Comparison of ENCODE assay signal across 13 mouse cellular contexts in the genomic region with DNA sequence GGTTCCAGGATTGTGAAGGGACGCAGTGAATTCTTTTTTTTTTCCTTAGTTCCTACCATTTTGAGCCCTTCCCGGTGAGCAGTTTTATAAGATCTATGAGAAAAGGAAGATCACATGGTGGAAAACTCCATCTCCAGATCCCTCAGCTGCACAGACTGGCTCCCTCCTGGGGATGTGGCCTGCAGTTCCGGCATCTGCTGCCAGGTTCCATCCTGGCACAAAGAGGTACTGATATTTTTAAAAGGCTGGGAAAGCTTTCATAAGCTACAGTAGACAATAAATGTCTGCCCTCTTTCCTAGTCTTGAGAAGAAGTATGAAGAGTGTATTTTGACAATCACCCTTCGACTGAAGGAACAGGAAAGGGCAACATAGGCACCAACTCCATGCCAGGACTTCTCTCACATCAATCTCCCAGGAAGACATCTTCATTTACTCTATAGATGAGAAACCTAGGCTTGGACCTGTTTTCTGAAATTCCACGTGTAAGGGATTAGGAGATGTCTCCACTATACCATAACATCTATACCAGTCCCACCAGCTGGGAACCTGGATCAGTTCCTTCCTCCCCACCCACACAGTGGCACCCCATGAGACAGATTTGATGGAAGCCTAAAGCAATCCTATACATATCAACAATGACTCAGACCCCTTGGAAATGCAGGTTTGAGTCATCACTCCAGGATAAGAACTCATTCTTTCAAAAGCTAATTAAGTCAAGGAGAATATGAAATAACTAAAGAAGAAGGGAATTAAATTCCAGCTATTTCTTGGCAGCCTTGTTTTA. TPM values are rescaled to one million over a fixed set of nuclear protein-coding genes. Genes with fewer than 3 reads are reported as not detected.
A peak's percentile ranks its signal among the peaks of the same experiment; 100 is the strongest.
DNase-seq lines count a peak whose midpoint lies in the region; ATAC-seq and TF ChIP-seq lines count a peak whose summit lies in the region.
"Had no signal": no experiment of that assay in that cellular context is flagged by ENCODE, and none has a peak within 500 bp of the region (broad histone marks: within the 10 kb centered on the region; RNA-seq: fewer than 3 reads in every experiment).

No protein-coding gene starts in this region.

- H3K4me3 ChIP-seq in cortical plate, adult 2 months (ENCODE audit: insufficient read depth, low read length) = no peak overlapping the region
- no peak overlapping the region for H3K4me3 ChIP-seq in liver, postnatal 0 days (ENCODE audit: low read depth, low read length)
- H3K4me3 ChIP-seq: midbrain, embryonic 10.5 days; stomach, embryonic 15.5 days had no signal

- H3K27me3 ChIP-seq in liver, postnatal 0 days (ENCODE audit: insufficient read depth, low read length) = no peaks in the 10 kb centered on the region
- H3K27me3 ChIP-seq: stomach, embryonic 15.5 days had no signal

- TF ChIP-seq EP300 in liver, postnatal 0 days (IDR thresholded peaks at IDR 0.05; ENCODE audit: low read depth) = no peak

- no peak for ATAC-seq in liver, postnatal 0 days
- ATAC-seq in megakaryocyte, adult 5-6 weeks (ENCODE audit: poor library complexity, severe bottlenecking) = no peak
- ATAC-seq: intestine, postnatal 0 days had no signal

- intact Hi-C loops in left cerebral cortex, postnatal 36 days (cut with DNase I) = loop anchor here (5.0 kb wide), 1 partner anchor 36 kb away; no protein-coding TSS in a partner anchor

- no peak for TF ChIP-seq POLR2A in cortical plate, adult 2 months (IDR thresholded peaks at IDR 0.05; ENCODE audit: extremely low read depth, insufficient read depth, low read length)

- peak overlapping the region; percentile 68 for H3K27ac ChIP-seq in cortical plate, adult 2 months (ENCODE audit: insufficient read depth, low read length)
- no peak overlapping the region for H3K27ac ChIP-seq in liver, postnatal 0 days (ENCODE audit: low read depth)
- H3K27ac ChIP-seq: midbrain, embryonic 10.5 days; stomach, embryonic 15.5 days had no signal

- DNase-seq in gastrocnemius, postnatal 10 days = peak; percentile 16
- no peak for DNase-seq in gastrocnemius, adult 8-10 months (ENCODE audit: low spot score in 2 of 2)
- DNase-seq in brain, adult 2 months (ENCODE audit: low read depth, low spot score) = peak; percentile 95
- DNase-seq in left cerebral cortex, postnatal 36 days (ENCODE audit: low spot score in 2 of 2) = peak; percentile 73 to 75
- DNase-seq in liver, postnatal 0 days = no peak
- DNase-seq in thymus, postnatal 0 days (ENCODE audit: low spot score) = no peak
- DNase-seq: layer of hippocampus, postnatal 36 days; lung, adult 2 months had no signal

- TF ChIP-seq CTCF in cortical plate, adult 2 months (IDR thresholded peaks at IDR 0.05; ENCODE audit: extremely low read depth, insufficient read depth, low read length) = no peak
- no peak for TF ChIP-seq CTCF in liver, postnatal 0 days (IDR thresholded peaks at IDR 0.05; ENCODE audit: low read depth)

- H3K9me3 ChIP-seq in liver, postnatal 0 days (ENCODE audit: low read length) = no peaks in the 10 kb centered on the region
- H3K9me3 ChIP-seq: midbrain, embryonic 10.5 days; stomach, embryonic 15.5 days had no signal

- WGBS in liver, postnatal 0 days (ENCODE audit: insufficient replicate concordance) = 87% methylated on average over 5 of the region's 5 CpGs

- no peak overlapping the region for H3K4me2 ChIP-seq in liver, postnatal 0 days (ENCODE audit: low read depth, low read length)
- H3K4me2 ChIP-seq: stomach, embryonic 15.5 days had no signal

- no peaks in the 10 kb centered on the region for H3K36me3 ChIP-seq in liver, postnatal 0 days (replicated peaks; ENCODE audit: insufficient read depth, low read length)
- H3K36me3 ChIP-seq: midbrain, embryonic 10.5 days; stomach, embryonic 15.5 days had no signal

- peaks cover 20% of the 10 kb centered on the region for H3K4me1 ChIP-seq in cortical plate, adult 2 months (ENCODE audit: control insufficient read depth, insufficient read depth, low read length)
- H3K4me1 ChIP-seq in liver, postnatal 0 days (ENCODE audit: insufficient read depth) = no peaks in the 10 kb centered on the region
- H3K4me1 ChIP-seq: stomach, embryonic 15.5 days had no signal

- no peak overlapping the region for H3K9ac ChIP-seq in liver, postnatal 0 days (replicated peaks)
- H3K9ac ChIP-seq: stomach, embryonic 15.5 days had no signal

RNA-seq across cellular contexts. Expression of gene Ndrg3, which starts 18.3 kb away (rescaled TPM):
- total RNA-seq in gastrocnemius, postnatal 10 days (2021) = 10 to 100 TPM; 22.5 to 26.1 TPM
- total RNA-seq in gastrocnemius, adult 8-10 months (2022) = 10 to 100 TPM; 29.0 to 35.6 (median 31.3) TPM
- polyA plus RNA-seq in cortical plate, adult 2 months (2012; rRNA removed) = 585 and 611 TPM in 2 replicates
- total RNA-seq in left cerebral cortex, postnatal 36 days (2021) = 100 to 1,000 TPM; 495 to 546 TPM
- 10.0 and 11.3 TPM in 2 replicates for polyA plus RNA-seq in liver, postnatal 0 days (2015; fragmentation: Nextera tagmentation; extraction: Ambion mirVana)
- polyA plus RNA-seq in thymus, postnatal 0 days (2015; fragmentation: Nextera tagmentation; extraction: Ambion mirVana) = 125 and 141 TPM in 2 replicates
- 22.4 and 28.5 TPM in 2 replicates for total RNA-seq in megakaryocyte, adult 5-6 weeks (2015)
- 23.9 and 27.3 TPM in 2 replicates for total RNA-seq in megakaryocyte, adult 5-6 weeks (2017)

RNA-seq across cellular contexts. Expression of gene Dsn1, which starts 33.4 kb away (rescaled TPM):
- 1 to 10 TPM; 5.3 to 6.0 TPM for total RNA-seq in gastrocnemius, postnatal 10 days (2021)
- 1 to 10 TPM; 2.2 to 2.5 (median 2.3) TPM for total RNA-seq in gastrocnemius, adult 8-10 months (2022)
- 5.4 and 5.8 TPM in 2 replicates for polyA plus RNA-seq in cortical plate, adult 2 months (2012; rRNA removed)
- 1 to 10 TPM; 6.5 to 7.5 TPM for total RNA-seq in left cerebral cortex, postnatal 36 days (2021)
- 12.4 and 14.0 TPM in 2 replicates for polyA plus RNA-seq in liver, postnatal 0 days (2015; fragmentation: Nextera tagmentation; extraction: Ambion mirVana)
- 30.9 and 31.3 TPM in 2 replicates for polyA plus RNA-seq in thymus, postnatal 0 days (2015; fragmentation: Nextera tagmentation; extraction: Ambion mirVana)
- total RNA-seq in megakaryocyte, adult 5-6 weeks (2015) = 13.3 and 14.6 TPM in 2 replicates
- 36.4 and 47.0 TPM in 2 replicates for total RNA-seq in megakaryocyte, adult 5-6 weeks (2017)

Comparison
In these comparisons a context has a peak if more than half of its experiments do, and no peak if none do; other contexts are left out.
1. DNase-seq: peak in gastrocnemius, postnatal 10 days (single experiment), brain, adult 2 months (single experiment) and left cerebral cortex, postnatal 36 days (2 of 2); none in gastrocnemius, adult 8-10 months (0 of 2), liver, postnatal 0 days (single experiment) and thymus, postnatal 0 days (single experiment).
2. RNA of gene Ndrg3, which starts 18.3 kb away (total RNA-seq): 495 to 546 TPM in left cerebral cortex, postnatal 36 days; 29.0 to 35.6 TPM in gastrocnemius, adult 8-10 months, 22.5 to 26.1 TPM in gastrocnemius, postnatal 10 days and 22.4 to 28.5 TPM in megakaryocyte, adult 5-6 weeks; every median in the first group is over 10 times any median in the second.